Mouse (Mus musculus) forebrain, embryonic 15.5 days (tissue): ENCODE data around the gene Ints2. TPM values are rescaled to one million over a fixed set of nuclear protein-coding genes. Genes with fewer than 3 reads are reported as not detected.
A peak's percentile ranks its signal among the peaks of the same experiment; 100 is the strongest.
"Not testable (repeated sequence)": the region's sequence is repeated elsewhere in the genome, so short reads cannot be mapped to it uniquely, and the experiment has no call there.

Experiments used
- ATAC-seq: fragments of 200-750 bp; cut with Nextera tagmentation; replicated peaks from 2 replicates; pipeline ENCODE4 v1.8.0; 2017; ENCODE audit warnings: mild to moderate bottlenecking, moderate TSS enrichment, moderate library complexity
- H3K27ac ChIP-seq: fragments of 300-500 bp; sonication (generic); replicated peaks from 2 replicates; pipeline ENCODE4 v1.5.1; 2015; ENCODE audit warnings: mild to moderate bottlenecking, inconsistent platforms
- H3K27me3 ChIP-seq: fragments of 300-500 bp; sonication (generic); 2 replicates; pipeline ENCODE4 v1.6.1; 2015; ENCODE audit warnings: inconsistent platforms
- H3K36me3 ChIP-seq: fragments of 300-500 bp; sonication (generic); 2 replicates; pipeline ENCODE4 v1.6.1; 2015; ENCODE audit warnings: mild to moderate bottlenecking, inconsistent platforms
- H3K4me1 ChIP-seq: fragments of 300-500 bp; sonication (generic); 2 replicates; pipeline ENCODE4 v1.6.1; 2015; ENCODE audit warnings: inconsistent platforms
- H3K4me2 ChIP-seq: fragments of 300-500 bp; sonication (generic); replicated peaks from 2 replicates; pipeline ENCODE4 v1.6.1; 2015; ENCODE audit warnings: mild to moderate bottlenecking, inconsistent platforms
- H3K4me3 ChIP-seq: fragments of 300-500 bp; sonication (generic); 2 replicates; pipeline ENCODE4 v1.5.1; 2015; ENCODE audit warnings: mild to moderate bottlenecking, inconsistent platforms
- H3K9ac ChIP-seq: fragments of 300-500 bp; sonication (generic); replicated peaks from 2 replicates; pipeline ENCODE4 v1.6.1; 2015; ENCODE audit warnings: mild to moderate bottlenecking, inconsistent platforms
- H3K9me3 ChIP-seq: fragments of 300-500 bp; sonication (generic); 2 replicates; pipeline ENCODE4 v1.6.1; 2016; ENCODE audit warnings: inconsistent platforms
- WGBS: fragments of 180-500 bp; shearing (Covaris S2); methylation state at CpG from one replicate; pipeline ENCODE4 v1.1.7; 2015; ENCODE audit warnings: mixed read lengths; 5-methylcytosine and 5-hydroxymethylcytosine counted together
- polyA plus RNA-seq: library from polyadenylated mRNA; unstranded; fragments of >200 nt; fragmentation: Nextera tagmentation; extraction: Ambion mirVana; gene quantifications from 2 replicates; pipeline ENCODE4 v1.2.1, GENCODE M21; 2015

The Ints2 gene
- polyA plus RNA-seq, 1 experiment from 2014 or later = 33.8 TPM

DNA sequence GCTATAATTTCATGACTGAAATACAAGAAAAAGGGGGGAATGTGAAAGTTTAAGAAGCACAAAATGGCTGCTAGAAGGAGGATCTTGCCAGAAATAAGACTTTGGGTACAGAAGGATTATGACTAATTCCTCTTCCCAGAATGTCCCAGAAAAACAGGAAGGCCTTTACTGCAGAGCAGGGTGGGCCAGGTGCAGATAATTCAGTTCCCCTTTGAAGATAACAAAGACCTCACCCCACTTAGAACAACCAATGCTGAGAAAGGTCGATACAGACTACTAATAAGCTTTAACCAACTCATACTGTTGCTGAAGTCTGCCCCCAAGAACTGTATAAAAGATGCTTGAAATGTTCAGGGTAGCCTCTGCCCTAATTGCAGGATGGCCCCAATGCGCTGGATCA is 48.3 kb downstream of the Ints2 start:
- Histone ChIP-seq H3K4me2 (no peak overlapping the region), H3K9me3 (peaks cover 3% of the 10 kb centered on the region; the same call in 1 of the 2 replicates), H3K9ac (no peak overlapping the region), H3K4me3 (no peak overlapping the region), H3K4me1 (no peaks in the 10 kb centered on the region), H3K27ac (no peak overlapping the region), H3K36me3 (peaks cover 68% of the 10 kb centered on the region), H3K27me3 (no peaks in the 10 kb centered on the region)
- no peak for ATAC-seq
- WGBS = 91% methylated on average over 2 of the region's 2 CpGs

DNA sequence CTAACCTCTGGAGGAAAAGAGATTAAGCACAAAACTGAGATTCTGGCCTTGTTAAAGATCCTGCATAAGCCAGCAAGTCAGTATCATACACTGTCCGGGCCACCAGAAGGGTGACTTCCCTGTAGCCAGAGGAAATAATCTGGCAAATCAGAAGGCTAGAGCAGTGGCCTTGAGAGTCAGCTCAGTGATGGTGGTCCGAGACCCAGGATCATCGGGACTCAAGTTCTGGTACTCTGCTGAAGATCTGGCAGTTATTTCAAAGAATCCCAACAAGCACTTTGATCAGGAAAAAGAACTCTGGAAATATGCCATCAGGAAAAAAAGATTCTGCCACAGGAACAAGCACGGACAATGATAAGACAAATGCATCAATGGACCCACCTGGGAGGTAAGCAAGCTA is 51.5 kb downstream of the Ints2 start:
- peaks cover 67% of the 10 kb centered on the region for H3K36me3 ChIP-seq
- H3K27ac ChIP-seq = no peak overlapping the region
- no peak overlapping the region for H3K4me2 ChIP-seq
- no peak for ATAC-seq
- peaks cover 10% of the 10 kb centered on the region; the same call in 1 of the 2 replicates for H3K4me1 ChIP-seq
- no peak overlapping the region for H3K4me3 ChIP-seq
- no peak overlapping the region for H3K9ac ChIP-seq
- H3K27me3 ChIP-seq = no peaks in the 10 kb centered on the region
- H3K9me3 ChIP-seq = peaks cover 3% of the 10 kb centered on the region; the same call in 1 of the 2 replicates
- 96% methylated on average over 4 of the region's 4 CpGs for WGBS

DNA sequence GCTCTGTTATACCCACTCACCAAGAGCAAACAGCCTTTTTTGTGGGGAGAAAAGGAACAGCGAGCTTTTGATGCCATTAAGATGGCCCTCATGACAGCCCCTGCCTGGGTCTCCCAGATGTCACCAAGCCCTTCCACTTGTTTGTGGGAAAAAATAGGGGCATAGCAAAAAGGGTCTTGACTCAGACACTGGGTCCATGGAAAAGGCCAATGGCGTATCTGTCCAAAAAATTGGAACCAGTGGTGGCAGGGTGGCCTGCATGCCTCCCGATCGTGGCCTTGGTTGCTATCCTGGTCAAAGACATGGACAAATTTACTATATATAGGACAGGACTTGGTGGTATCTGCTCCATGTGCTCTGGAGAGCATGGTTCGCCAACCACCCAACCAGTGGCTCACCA is 52.3 kb downstream of the Ints2 start:
- H3K27me3 ChIP-seq = no peaks in the 10 kb centered on the region
- no peak overlapping the region for H3K4me3 ChIP-seq
- WGBS = 98% methylated on average over 5 of the region's 5 CpGs
- H3K9ac ChIP-seq = no peak overlapping the region
- H3K27ac ChIP-seq = no peak overlapping the region
- H3K36me3 ChIP-seq = peaks cover 67% of the 10 kb centered on the region
- H3K4me2 ChIP-seq = no peak overlapping the region
- H3K4me1 ChIP-seq = peaks cover 12% of the 10 kb centered on the region; the same call in 1 of the 2 replicates
- ATAC-seq = no peak
- peaks cover 3% of the 10 kb centered on the region; the same call in 1 of the 2 replicates for H3K9me3 ChIP-seq

DNA sequence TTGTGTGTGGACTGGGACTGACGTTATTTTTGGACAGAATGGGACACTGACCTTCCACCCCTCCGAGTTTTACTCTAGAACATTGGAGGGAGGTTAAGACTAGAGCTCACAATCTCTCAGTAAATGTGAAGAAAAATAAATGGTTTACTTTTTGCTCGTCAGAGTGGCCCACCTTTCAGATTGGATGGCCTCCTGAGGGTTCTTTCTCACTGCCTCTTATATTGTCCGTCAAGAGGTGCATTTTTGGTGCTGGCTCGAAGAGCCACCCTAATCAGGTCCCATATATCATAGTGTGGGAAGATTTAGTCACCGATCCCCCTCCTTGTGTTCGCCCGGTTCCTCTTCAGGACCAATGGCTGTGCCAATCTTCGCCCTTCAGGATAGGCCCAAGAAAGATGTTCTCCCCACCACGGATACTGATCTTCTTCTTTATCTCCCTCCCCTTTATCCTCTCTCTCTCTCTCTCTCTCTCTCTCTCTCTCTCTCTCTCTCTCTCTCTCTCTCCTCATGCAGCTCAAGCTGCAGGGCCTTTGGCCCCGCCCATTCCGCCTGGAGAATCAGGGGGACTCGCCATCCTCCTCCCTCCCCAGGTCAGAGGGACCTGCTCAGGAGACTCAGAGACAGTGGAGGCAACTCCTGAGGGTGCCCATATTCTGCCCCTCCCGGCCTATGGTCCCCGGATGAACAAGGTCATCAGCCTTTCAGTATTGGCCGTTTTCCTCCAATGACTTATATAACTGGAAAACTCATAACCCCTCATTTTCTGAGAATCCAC is 55.3 kb downstream of the Ints2 start:
- peak overlapping the region; percentile 83 for H3K27ac ChIP-seq

DNA sequence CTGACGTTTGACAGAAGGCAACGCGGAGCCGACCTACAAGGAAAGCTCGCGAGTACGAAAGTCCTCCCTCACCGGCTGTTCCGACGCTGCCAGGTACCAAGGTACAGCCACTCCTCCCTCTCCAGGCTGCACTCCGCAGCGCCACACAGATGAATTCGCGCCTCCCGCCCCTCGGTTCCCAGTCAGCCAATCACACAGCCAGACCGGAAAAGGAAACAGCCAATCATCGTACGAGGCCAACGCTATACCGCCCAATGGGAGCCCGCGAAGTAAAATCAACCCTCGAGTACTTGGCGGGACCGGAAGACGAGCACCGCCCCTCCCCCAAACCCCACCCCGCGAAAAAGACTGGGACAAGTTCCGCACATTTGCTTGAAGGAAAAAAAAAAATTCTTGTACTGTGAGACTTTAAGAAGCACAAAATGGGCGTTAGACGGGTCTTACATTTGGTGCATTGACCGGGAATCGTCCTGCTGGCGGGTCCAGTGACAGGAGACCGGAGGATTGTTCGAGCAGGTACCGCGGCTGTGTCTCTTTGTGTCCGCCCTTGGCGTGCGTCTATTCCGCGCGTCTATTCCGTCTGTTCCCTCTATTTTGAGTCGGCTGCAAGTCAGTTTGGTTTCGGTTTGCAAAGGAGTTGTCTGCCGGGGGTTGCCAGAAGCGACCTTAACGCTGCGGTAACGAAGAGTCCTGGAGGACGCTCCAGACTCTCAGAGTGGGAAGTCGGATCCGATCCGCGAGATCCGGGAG is 56.2 kb downstream of the Ints2 start, which contains the start of gene Brip1:
Brip1 (minus strand) TSS at position 157 of the 750 bp plus-strand sequence.
- Histone ChIP-seq H3K4me2 (peak within 1 kb of the TSS; percentile 80), H3K4me1 (peaks cover 16% of the 10 kb centered on the region; the same call in 1 of the 2 replicates), H3K9ac (peak within 1 kb of the TSS; percentile 85), H3K27me3 (no peaks in the 10 kb centered on the region), H3K36me3 (peaks cover 36% of the 10 kb centered on the region), H3K9me3 (peaks cover 3% of the 10 kb centered on the region; the same call in 1 of the 2 replicates), H3K27ac (peak within 1 kb of the TSS; percentile 83), H3K4me3 (peak within 1 kb of the TSS; percentile 92)
- peak; percentile 99 for ATAC-seq
- under 1% methylated on average over 60 of the region's 60 CpGs for WGBS

More for the DNA sequence above, 55.3 kb downstream of the Ints2 start:
- Histone ChIP-seq H3K27me3 (no peaks in the 10 kb centered on the region), H3K4me2 (peak overlapping the region; percentile 54), H3K9me3 (peaks cover 3% of the 10 kb centered on the region; the same call in 1 of the 2 replicates), H3K4me1 (peaks cover 16% of the 10 kb centered on the region; the same call in 1 of the 2 replicates), H3K4me3 (peak overlapping the region; percentile 92), H3K9ac (peak overlapping the region; percentile 85), H3K36me3 (peaks cover 45% of the 10 kb centered on the region)
- ATAC-seq = no peak
- 55% methylated on average over 16 of the region's 16 CpGs for WGBS

DNA sequence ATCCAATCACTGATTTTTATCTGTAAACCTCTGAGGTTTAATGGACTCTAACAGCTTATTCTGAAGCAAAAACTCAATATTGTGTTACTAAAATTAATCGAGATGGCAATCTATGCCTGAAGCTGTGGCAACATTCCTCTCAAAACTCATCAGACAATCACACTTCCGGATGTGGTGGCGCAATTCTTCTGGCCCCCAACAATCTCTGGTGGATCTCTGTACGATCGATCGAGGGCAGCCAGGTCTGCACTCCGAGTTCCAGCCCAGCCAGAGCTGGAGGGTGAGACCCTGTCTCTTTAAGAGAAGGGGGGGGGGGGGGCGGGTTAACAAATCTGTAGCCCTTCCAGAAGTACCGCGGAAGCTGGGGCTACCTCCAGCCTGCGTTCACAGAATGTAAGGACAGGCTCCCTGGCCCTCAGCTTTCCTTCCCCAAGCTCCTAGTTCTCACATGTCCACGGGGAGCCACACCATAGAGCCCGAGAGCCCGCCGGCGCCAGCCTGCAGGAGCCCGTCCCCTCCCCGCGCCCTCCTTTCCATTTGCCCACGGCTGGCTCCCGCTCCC is 56.8 kb downstream of the Ints2 start:
- peaks cover 3% of the 10 kb centered on the region; the same call in 1 of the 2 replicates for H3K9me3 ChIP-seq
- H3K4me1 ChIP-seq = peaks cover 16% of the 10 kb centered on the region; the same call in 1 of the 2 replicates
- H3K27me3 ChIP-seq = no peaks in the 10 kb centered on the region
- peak overlapping the region; percentile 80 for H3K4me2 ChIP-seq
- 1% methylated on average over 18 of the region's 21 CpGs for WGBS
- ATAC-seq = peak; percentile 75
- H3K36me3 ChIP-seq = peaks cover 29% of the 10 kb centered on the region
- H3K4me3 ChIP-seq = peak overlapping the region; percentile 92
- H3K9ac ChIP-seq = peak overlapping the region; percentile 59
- 0 out of 2 replicates have a peak overlapping the region, but pooled peaks have one; percentile 51 for H3K27ac ChIP-seq

DNA sequence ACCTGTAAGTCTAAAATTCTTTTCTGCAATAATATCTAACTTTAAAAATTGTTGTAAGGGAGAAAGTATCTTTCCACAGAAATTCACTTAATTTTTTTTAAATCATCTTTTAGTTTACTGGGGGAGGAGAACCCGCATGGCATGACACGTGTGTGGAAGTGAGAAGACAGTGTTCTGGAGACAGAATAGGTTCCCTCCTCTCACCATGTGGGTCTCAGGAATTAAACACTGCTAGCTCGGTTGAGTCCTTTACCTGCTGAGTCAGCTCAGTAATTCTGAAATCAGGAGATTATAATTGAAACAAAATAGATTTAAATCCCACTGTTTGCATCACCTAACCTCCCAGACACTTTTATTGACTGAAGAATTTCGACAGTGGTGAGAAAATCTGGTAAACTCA is 57.6 kb downstream of the Ints2 start:
- H3K4me2 ChIP-seq = peak overlapping the region; percentile 80; the same call in 1 of the 2 replicates
- no peaks in the 10 kb centered on the region for H3K27me3 ChIP-seq
- H3K9ac ChIP-seq = no peak overlapping the region
- ATAC-seq = no peak
- peaks cover 3% of the 10 kb centered on the region; the same call in 1 of the 2 replicates for H3K9me3 ChIP-seq
- H3K36me3 ChIP-seq = peaks cover 21% of the 10 kb centered on the region
- H3K27ac ChIP-seq = no peak overlapping the region
- H3K4me1 ChIP-seq = peaks cover 16% of the 10 kb centered on the region; the same call in 1 of the 2 replicates
- 53% methylated on average over 4 of the region's 4 CpGs for WGBS
- no peak overlapping the region for H3K4me3 ChIP-seq

DNA sequence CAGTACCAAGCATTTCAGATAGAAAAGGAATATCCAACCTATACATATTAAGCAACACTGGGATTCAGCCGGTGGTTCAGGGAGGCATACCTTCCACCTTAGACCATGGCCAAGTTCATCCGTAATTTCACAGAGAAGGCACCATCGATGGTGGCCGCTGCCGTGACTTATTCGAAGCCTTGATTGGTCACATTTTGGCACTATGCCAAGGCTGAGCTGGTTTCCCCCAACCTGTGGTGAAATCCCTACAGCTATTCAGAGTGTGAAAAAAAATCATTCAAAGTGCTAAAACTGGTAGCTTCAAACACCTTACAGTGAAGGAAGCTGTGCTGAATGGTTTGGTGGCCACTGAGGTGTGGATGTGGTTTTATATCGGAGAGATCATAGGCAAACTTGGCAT is 72.2 kb downstream of the Ints2 start:
- H3K4me2 ChIP-seq, ATAC-seq, H3K9ac ChIP-seq, H3K4me3 ChIP-seq, H3K36me3 ChIP-seq, H3K27ac ChIP-seq, H3K27me3 ChIP-seq, H3K9me3 ChIP-seq, H3K4me1 ChIP-seq: not testable (repeated sequence)
- 91% methylated on average over 7 of the region's 7 CpGs for WGBS

DNA sequence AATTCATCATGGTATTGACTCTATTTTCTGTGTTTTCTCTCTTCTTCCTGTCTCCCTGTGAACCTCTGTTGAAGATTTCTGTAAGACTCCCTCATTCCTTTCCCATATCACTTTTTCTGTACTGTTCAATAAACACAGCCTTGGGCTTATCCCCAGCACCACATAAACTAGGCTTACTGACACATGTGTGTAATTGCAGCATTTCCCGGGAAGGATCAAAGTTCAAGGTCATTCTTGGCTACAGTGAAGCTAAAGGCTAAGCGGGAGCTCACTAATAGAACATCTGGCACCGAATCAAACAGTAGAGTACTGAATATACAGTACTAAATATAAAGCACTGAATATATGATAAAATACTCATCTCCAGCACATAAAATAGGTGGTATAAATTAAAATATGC is 81.5 kb downstream of the Ints2 start:
- ATAC-seq = no peak
- H3K4me1 ChIP-seq = no peaks in the 10 kb centered on the region
- H3K9me3 ChIP-seq = no peaks in the 10 kb centered on the region
- H3K36me3 ChIP-seq = no peaks in the 10 kb centered on the region
- no peak overlapping the region for H3K9ac ChIP-seq
- H3K4me3 ChIP-seq = no peak overlapping the region
- 86% methylated on average over 3 of the region's 3 CpGs for WGBS
- H3K27me3 ChIP-seq = no peaks in the 10 kb centered on the region
- H3K27ac ChIP-seq = no peak overlapping the region
- H3K4me2 ChIP-seq = no peak overlapping the region

DNA sequence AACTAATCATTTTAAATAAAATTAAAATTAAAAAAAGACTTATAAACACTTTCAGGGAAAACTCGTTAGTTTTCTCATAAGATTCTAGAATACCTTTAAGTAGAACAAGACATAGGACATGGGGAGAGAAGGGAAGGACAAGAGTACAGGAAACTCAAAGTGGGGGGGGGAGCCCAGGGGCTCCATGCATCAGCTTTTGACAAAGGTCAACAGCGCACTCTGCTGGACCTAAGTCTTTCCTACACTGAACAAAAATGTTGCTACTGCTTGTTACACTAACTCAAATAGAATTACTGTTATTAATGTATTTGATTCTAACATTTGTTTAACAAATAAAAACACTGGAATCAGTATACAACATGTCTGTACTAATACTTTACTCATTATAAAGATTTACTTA is 83.2 kb downstream of the Ints2 start:
- Histone ChIP-seq H3K4me2 (no peak overlapping the region), H3K9me3 (no peaks in the 10 kb centered on the region), H3K36me3 (no peaks in the 10 kb centered on the region), H3K4me1 (no peaks in the 10 kb centered on the region), H3K9ac (no peak overlapping the region), H3K4me3 (no peak overlapping the region), H3K27me3 (no peaks in the 10 kb centered on the region), H3K27ac (no peak overlapping the region)
- 61% methylated on average over 2 of the region's 2 CpGs for WGBS
- no peak for ATAC-seq

DNA sequence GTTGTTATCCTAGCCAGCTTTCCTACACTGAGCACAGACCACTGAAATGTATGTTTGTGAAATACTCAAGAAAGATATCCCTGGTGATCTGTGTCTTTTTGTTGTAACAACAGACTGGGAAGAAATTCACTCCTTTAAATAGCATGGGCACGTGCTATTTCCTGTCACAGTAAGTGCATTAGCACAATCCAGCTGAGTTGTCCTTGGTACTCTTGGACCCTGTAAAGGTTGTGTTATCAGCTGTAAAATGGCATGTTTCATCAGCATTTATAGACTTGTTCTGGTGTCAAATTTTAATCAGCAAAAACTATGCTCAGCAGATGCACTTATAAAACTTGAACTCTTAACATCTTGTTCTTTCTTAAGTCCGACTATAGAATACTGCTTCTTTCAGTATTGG is 86.6 kb downstream of the Ints2 start:
- Histone ChIP-seq H3K9ac (no peak overlapping the region), H3K4me2 (no peak overlapping the region), H3K9me3 (no peaks in the 10 kb centered on the region), H3K36me3 (no peaks in the 10 kb centered on the region), H3K27me3 (no peaks in the 10 kb centered on the region), H3K27ac (no peak overlapping the region), H3K4me1 (peaks cover 8% of the 10 kb centered on the region; the same call in 1 of the 2 replicates), H3K4me3 (no peak overlapping the region)
- no peak for ATAC-seq
- 84% methylated on average over 2 of the region's 2 CpGs for WGBS
